Mouse (Mus musculus): ENCODE measurements around the gene Gm10300.

Gene Gm10300

GRCm38 (mm10) chr4:132079555-132080275 is 5.2 kb downstream of the Gm10300 start:
- peak; percentile 83 for DNase-seq

GRCm38 (mm10) chr4:132080492-132080983 is 6.0 kb downstream of the Gm10300 start:
- DNase-seq: no peak

GRCm38 (mm10) chr4:132085114-132085513 is 10.6 kb downstream of the Gm10300 start:
- no peak for DNase-seq

DNA sequence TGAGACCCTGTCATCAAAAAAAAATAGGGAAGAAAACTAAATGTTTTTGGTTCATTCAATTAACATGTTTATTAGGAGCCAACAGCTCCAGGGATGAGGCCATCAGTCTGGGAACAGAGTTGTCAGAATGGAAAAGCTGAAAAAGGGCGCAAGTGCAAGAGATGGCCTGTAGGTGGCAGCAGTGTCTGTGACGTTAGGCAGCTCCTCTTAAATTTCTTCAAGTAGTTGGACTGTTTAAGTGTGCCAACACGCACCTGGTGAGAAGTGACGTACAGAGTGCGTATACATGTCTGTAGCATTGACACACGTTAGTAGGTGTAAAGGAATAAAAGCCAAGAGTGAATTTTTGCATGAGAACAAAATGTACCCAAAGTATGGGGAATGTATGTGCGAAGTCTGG is 14.4 kb downstream of the Gm10300 start:
- peak; percentile 66 for DNase-seq

GRCm38 (mm10) chr4:132093136-132093535 is 18.6 kb downstream of the Gm10300 start:
- DNase-seq: no peak

DNA sequence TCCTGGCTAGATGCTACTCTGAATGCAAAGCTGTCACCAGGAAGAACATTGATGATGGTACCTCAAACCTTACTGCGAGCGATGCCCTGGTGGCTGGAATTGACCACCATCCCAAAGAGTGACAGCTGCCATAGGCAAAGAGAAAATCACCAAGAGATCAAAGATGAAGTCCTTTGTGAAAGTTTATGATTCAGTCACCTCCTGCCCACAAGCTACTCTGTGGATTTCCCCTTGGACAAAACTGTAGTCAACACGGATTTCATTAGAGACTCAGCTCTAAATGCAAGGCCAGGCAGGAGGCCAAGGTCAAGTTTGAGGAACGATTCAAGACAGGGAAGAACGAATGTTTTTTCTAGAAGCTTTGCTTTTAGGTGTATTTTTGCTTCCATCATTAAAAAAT is 19.4 kb downstream of the Gm10300 start:
- DNase-seq: no peak

DNA sequence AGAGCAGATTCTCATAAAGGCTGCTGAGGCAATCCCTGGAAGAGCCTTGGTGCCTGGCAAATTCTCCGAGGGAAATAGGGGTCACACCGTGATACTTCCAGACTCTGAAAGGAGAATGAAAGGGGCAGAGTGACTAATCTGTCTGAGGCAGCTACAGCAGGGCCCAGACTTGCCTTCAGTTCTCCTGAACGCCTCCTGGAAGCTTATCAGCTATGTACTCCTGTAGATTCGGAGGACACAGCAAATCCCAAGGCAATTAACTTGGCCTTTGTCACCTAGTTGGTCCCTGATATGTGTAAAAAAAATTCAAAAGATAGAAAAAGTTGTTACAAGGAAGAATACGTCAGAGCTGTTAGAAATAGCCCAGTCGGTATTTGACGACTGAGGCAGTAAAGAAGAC is 20.5 kb downstream of the Gm10300 start:
- no peak for DNase-seq

- DNase-seq: no peak
Measured at GRCm38 (mm10) chr4:132099548-132099947, 25.1 kb downstream of the Gm10300 start.

DNA sequence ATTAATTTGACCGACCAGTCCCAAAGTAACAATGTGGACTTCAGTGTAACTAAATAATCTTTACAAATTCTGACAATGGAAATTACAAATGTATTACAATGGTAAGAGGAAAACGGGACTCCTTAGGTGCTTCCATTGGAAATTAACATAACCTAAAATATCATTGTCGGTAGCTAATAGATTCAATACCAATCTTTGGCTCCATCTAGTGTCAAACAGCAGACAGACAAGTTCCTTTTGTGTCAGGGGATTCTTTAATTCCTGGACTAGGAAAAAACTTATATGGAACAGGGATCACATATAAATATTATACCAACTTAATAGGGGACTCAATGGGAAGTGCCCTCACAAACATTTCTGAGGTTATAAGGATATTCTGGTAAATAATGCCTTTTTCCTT is 26.7 kb downstream of the Gm10300 start:
- DNase-seq: no peak

- DNase-seq: no peak
Measured at GRCm38 (mm10) chr4:132108221-132108620, 33.7 kb downstream of the Gm10300 start.

DNA sequence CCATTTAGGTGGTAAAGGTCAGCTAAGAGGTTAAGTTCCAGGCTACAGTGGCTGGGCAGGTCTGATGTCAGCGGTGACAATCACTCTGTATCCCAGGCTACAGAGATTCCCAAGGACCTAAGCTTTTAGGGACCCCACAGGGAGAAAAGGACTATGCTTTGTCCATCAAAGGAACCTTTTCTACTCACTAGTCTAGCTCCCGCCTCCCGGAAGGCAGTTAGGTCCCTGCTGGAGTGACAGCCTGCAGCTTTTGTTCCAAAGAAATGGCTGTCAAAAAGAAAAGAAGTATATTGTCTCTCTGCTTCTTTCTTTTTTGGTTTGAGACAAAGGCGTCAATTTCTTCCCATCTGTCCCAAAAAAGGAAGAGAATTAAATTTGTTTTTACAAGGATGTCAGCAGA is 36.7 kb downstream of the Gm10300 start:
- DNase-seq: no peak

GRCm38 (mm10) chr4:132113411-132114095 is 39.1 kb downstream of the Gm10300 start:
- DNase-seq: no peak

GRCm38 (mm10) chr4:132116315-132116714 is 41.8 kb downstream of the Gm10300 start:
- no peak for DNase-seq

DNA sequence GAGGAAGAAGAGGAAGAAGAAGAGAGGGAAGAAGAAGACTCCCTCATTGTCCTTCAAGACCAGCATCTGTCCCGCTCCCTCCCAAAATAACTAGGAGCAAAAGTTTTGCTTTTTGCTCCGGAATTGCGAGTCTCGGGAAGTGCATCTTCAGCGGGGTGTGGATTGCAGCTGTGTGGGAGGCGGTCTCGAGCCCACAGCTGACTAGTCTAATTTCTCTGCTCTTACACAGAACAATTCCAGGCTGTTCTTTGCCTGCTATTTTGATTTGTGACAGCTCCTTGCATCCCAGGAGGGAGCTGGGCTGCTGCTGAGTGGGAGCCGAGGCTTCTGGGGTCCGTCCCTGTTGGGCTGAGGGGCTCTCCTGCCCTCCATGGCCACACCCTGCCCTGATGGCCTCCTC is 45.1 kb downstream of the Gm10300 start:
- no peak for DNase-seq

DNA sequence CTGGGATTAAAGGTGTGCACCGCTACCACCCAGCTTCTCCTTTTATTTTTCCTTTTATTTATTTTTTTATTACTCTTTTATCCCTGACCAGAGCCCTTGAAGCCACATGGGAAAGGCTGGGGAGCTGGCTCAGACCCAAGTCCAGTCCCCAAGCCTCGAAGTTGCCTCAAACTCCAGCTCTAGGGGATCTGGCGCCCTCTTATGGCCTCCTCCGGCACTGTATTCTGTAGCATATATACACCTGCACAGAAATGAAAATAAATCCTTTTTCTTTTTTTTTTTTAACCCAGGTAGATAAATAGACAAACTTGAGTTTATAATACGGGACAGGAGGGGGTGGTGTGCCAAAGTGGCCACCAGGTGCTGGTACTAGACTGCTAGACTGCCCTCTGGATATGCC is 47.2 kb downstream of the Gm10300 start:
- DNase-seq: peak; percentile 19

DNA sequence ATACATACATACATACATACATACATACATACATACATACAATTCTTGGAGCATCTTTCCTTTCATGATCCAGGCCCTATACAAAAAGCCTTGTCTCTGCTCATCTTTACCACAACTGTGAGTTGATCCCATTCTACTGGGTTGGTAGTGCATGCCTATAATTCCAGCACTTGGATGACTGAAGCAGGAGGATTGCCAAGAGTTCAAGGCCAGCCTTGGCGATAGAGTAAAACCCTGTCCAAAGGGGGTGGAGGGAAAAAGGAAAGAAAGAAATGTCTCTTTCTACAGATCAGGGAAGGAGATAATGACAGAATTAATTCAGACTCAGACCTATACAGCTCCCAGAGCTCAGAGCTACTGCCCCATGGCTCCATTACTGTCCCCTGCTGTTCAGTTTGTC is 48.7 kb downstream of the Gm10300 start:
- DNase-seq: no peak
